Mouse (Mus musculus): ENCODE measurements around the gene B230219D22Rik. TPM values are rescaled to one million over a fixed set of nuclear protein-coding genes. Genes with fewer than 3 reads are reported as not detected.

Gene B230219D22Rik
- polyA plus RNA-seq (2012; rRNA removed; ENCODE audit: low replicate concordance) = 3.9 and 6.0 TPM in 2 replicates

GRCm38 (mm10) chr13:55692535-55693242 is at the start of gene B230219D22Rik:
Gene B230219D22Rik, plus strand, starts transcription at chr13:55693124.

DNA sequence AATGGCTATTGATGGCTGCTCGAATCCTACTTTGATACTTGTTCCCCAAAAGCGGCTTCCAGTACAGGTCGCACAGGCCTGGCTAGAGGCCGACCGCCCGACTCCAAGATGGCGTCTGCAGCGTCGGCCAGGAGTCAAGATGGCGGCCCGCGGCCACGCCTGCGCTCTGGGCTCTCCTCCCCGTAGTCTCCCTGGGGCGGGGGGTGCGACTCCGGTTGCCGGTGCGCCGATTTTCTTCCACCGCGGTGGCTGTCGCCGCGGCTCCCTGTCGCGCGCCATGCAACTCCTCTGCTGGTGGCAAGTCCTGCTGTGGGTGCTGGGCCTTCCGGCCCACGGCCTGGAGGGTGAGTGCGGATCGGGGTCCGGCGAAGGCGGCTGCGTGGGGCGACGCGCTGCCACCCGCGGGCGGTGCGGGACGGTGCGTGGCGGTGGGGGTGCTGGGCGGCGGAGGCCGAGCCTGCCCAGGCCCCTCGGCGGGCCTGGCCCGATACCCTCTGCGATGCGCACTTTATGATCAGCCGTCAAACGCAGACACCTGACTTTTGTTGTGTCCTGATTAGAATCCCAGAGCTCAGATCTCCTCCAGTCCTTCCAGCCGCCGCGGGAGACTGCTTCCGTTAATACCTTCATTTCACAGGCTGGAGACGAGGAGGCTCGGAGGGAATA is 21.7 kb downstream of the B230219D22Rik start, which contains the start of gene Txndc15:
Txndc15 (plus strand) TSS at position 150 of the 666 bp plus-strand sequence.

GRCm38 (mm10) chr13:55727120-55727838 is 34.4 kb downstream of the B230219D22Rik start, which contains the start of gene Pcbd2:
Gene Pcbd2, plus strand, starts transcription at chr13:55727368.

Other genes with a start within 250 kb of the B230219D22Rik start
- gene Grk6, start 248.1 kb upstream of the B230219D22Rik start, polyA plus RNA-seq (2012; rRNA removed; ENCODE audit: low replicate concordance) = 25.7 and 27.4 TPM in 2 replicates
- gene Prr7, start 228.9 kb upstream of the B230219D22Rik start, polyA plus RNA-seq (2012; rRNA removed; ENCODE audit: low replicate concordance) = 5.1 and 13.9 TPM in 2 replicates
- gene Dbn1, start 205.0 kb upstream of the B230219D22Rik start, polyA plus RNA-seq (2012; rRNA removed; ENCODE audit: low replicate concordance) = 10.7 and 14.9 TPM in 2 replicates
- 54.3 and 103 TPM in 2 replicates for gene Pdlim7, start 179.4 kb upstream of the B230219D22Rik start, polyA plus RNA-seq (2012; rRNA removed; ENCODE audit: low replicate concordance)
- gene Dok3, start 163.8 kb upstream of the B230219D22Rik start, polyA plus RNA-seq (2012; rRNA removed; ENCODE audit: low replicate concordance) = 11.7 and 26.9 TPM in 2 replicates
- 36.9 and 37.2 TPM in 2 replicates for gene Ddx41, start 156.5 kb upstream of the B230219D22Rik start, polyA plus RNA-seq (2012; rRNA removed; ENCODE audit: low replicate concordance)
- 71.0 and 75.1 TPM in 2 replicates for gene Fam193b, start 122.0 kb upstream of the B230219D22Rik start, polyA plus RNA-seq (2012; rRNA removed; ENCODE audit: low replicate concordance)
- gene Tmed9, start 119.4 kb upstream of the B230219D22Rik start, polyA plus RNA-seq (2012; rRNA removed; ENCODE audit: low replicate concordance) = 19.5 and 29.4 TPM in 2 replicates
- 16.1 and 17.0 TPM in 2 replicates for gene B4galt7, start 93.2 kb upstream of the B230219D22Rik start, polyA plus RNA-seq (2012; rRNA removed; ENCODE audit: low replicate concordance)
- 4.8 and 8.4 TPM in 2 replicates for gene Caml, start 70.1 kb upstream of the B230219D22Rik start, polyA plus RNA-seq (2012; rRNA removed; ENCODE audit: low replicate concordance)
- 3.5 and 5.7 TPM in 2 replicates for gene Ddx46, start 58.1 kb upstream of the B230219D22Rik start, polyA plus RNA-seq (2012; rRNA removed; ENCODE audit: low replicate concordance)
- 25.9 and 33.2 TPM in 2 replicates for gene Txndc15, start 21.5 kb downstream of the B230219D22Rik start, polyA plus RNA-seq (2012; rRNA removed; ENCODE audit: low replicate concordance)
- gene Pcbd2, start 34.2 kb downstream of the B230219D22Rik start, polyA plus RNA-seq (2012; rRNA removed; ENCODE audit: low replicate concordance) = 9.5 and 20.7 TPM in 2 replicates
- 0.11 TPM in 1 of 2 replicates, not detected in the other for gene Catsper3, start 91.4 kb downstream of the B230219D22Rik start, polyA plus RNA-seq (2012; rRNA removed; ENCODE audit: low replicate concordance)
- 17.4 and 24.3 TPM in 2 replicates for gene Pitx1, start 143.1 kb downstream of the B230219D22Rik start, polyA plus RNA-seq (2012; rRNA removed; ENCODE audit: low replicate concordance)

All from duodenum, adult 2 months (tissue).